Mouse (Mus musculus): ENCODE results near the gene Elane. TPM values are rescaled to one million over a fixed set of nuclear protein-coding genes. Genes with fewer than 3 reads are reported as not detected.

The Elane gene
- total RNA-seq, 2 experiments from 2014 or later: not detected

GRCm38 (mm10) chr10:79857894-79858293 lies 28.2 kb upstream of the Elane start:
- DNase-seq (ENCODE audit: low spot score): no peak

DNA sequence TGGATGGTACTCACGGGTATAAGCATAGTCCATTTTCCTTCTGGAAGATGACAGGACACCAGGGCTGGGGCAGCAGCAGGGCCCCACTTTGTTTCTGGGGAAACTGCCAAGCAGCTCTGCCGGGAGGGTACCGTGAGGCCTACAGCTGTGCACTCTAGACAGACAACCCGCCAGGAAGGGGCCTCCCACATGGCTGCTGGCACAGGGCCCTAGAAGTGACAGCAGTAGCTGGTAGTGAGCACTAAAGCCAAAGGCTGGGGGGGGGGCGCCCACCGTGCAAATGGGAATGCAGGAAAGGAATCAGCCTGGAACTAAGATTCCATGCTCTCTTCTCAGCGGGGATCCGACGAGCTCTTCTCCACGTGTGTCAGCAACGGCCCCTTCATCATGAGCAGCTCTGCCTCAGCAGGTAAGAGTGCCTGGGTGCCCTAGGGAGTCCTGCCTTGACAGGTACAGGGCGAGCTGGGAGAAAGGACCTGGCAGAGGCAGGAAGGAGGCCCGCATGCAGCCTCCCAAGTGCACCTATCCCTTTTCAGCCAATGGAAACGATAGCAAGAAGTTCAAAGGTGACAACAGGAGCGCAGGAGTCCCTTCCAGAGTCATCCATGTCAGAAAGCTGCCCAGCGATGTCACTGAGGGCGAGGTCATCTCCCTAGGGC lies 27.5 kb upstream of the Elane start:
- no peak for DNase-seq (ENCODE audit: low spot score)

DNA sequence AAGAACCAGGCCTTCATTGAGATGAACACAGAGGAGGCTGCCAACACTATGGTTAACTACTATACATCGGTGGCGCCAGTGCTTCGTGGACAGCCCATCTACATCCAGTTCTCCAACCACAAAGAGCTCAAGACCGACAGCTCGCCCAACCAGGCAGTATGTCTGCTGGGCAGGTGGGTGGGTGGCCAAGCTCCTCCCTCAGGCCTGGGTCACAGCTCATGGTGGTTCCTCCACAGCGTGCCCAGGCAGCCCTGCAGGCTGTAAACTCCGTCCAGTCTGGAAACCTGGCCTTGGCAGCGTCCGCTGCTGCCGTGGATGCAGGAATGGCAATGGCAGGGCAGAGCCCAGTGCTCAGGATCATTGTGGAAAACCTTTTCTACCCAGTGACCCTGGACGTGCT lies 26.9 kb upstream of the Elane start:
- DNase-seq (ENCODE audit: low spot score): no peak

DNA sequence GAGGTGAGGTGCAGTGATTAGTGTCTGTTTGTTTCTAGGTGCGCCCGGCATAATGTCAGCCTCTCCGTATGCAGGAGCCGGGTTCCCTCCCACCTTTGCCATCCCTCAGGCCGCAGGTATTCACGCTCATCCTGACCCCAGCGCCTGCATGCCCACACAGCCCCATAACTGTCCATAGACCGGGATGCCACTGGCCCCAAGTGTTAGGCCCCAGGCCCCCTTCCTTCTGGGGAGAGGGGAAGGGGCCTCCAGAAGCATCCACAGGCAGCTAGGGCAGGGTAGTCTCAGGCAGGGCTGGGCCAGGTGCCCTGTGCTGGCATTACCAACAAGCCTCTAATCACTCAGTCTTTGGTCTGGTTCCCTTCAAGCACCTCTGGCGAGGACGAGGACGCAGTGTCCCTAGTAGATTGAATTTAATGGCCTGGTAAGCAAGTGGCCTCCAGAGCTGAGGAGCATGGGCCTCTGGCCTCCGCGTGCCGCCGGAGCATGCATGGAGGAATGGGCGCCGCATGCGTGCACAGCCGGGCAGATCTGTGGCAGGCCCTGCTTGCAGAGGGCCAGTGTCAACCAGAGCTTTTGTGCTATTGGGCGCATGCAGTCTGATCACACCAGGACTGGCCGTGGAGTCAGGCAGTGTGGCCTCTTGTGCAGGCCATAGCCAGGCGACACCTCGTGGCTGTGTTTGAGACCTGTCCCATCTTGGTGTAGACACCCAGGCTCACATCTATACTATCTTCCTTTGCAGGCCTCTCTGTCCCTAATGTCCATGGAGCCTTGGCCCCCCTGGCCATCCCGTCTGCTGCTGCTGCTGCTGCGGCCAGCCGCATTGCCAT lies 25.8 kb upstream of the Elane start:
- DNase-seq (ENCODE audit: low spot score): no peak

DNA sequence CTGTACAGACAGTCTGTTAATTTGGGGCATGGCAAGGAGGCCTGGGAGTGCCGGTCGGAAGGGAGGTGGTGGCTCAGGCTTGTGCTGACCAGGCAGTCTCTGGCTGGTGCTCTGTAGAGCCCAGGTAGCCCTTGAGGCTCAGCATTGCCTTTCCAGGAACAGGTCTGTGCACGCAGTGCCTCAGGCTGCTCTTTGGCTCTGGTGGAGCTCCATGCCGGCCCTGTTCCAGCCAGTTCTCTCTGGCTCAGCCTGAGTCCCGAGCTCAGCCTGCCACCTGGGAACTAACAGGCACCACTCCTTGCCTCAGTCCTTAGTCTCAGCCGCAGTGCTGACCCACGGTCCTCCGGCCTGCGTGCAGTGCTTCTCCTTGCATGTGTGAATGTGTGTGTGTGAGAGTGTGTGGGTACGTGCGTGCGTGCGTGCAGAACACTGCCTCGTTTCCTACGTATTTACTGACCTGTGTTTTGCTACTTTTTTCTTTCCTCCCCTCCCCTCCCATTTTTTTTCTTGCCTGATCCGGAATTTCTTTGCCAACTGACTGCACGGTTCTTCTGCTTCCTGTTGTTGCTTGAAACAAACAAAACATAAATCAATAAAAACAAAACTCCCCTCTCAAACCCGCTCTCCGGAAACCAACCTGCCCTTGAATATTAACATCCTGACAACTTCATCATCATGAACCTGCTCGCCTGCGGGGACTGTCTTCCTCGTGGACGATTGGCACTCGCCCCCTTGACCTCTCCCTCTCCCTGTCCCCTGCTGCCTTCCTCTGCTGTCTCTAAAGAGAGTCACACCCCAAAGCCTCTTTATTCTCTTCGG lies 24.6 kb upstream of the Elane start:
- DNase-seq (ENCODE audit: low spot score): no peak

DNA sequence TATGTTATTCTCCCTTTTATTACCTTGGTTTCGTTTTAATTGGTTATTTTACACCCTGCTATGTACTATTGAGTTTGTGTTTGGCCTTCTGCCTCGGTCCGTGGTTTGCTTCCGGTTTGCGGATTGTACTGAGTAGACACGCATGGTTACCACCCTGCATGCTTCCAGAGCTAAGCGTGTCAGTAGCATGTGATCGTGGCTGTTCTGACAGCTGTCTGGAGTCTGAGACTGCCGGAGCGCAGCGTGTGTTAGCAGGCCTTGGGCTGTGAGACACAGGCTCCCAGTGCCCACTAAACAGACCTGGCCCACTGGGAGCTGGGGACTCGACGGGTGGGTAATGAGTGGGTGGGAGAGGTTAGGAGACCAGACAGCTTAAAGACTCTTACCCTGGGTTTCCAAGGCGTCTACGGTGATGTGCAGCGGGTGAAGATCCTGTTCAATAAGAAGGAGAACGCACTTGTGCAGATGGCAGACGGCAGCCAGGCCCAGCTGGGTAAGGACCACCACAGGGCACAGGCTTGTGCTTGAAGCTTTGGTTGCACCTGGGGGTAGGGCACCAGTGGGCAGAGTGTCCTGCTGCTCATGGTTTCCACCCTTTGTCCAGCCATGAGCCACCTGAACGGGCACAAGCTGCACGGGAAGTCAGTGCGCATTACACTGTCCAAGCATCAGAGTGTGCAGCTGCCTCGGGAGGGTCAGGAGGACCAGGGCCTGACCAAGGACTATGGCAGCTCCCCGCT lies 23.8 kb upstream of the Elane start:
- DNase-seq (ENCODE audit: low spot score): no peak

- DNase-seq (ENCODE audit: low spot score): no peak
These were observed 23.1 kb upstream of the Elane start for GRCm38 (mm10) chr10:79862925-79863324.

- no peak for DNase-seq (ENCODE audit: low spot score)
These were observed 21.5 kb upstream of the Elane start for GRCm38 (mm10) chr10:79864351-79865188.

DNA sequence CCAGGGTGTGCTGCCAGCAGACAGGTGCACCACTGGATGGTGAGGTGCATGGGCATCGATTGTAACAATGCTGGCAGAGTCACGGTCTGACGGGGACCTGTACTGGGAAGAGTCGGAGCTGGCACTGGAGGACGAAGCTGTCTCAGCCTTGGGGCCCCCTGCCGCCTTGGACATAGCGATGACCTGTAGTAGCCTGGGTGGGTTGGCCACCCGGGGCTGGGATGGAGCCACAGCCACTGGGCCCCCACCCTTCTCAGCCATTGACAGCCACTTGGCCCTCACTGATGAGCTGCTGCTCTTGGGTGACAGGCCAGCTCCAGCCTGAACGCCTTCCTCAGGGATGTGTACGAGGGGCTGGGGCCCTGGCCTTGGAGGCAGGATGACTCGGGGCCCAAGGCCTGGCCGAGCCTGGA lies 20.9 kb upstream of the Elane start:
- DNase-seq (ENCODE audit: low spot score): no peak

- DNase-seq (ENCODE audit: low spot score): no peak
These were observed 20.2 kb upstream of the Elane start for GRCm38 (mm10) chr10:79865801-79866295.

DNA sequence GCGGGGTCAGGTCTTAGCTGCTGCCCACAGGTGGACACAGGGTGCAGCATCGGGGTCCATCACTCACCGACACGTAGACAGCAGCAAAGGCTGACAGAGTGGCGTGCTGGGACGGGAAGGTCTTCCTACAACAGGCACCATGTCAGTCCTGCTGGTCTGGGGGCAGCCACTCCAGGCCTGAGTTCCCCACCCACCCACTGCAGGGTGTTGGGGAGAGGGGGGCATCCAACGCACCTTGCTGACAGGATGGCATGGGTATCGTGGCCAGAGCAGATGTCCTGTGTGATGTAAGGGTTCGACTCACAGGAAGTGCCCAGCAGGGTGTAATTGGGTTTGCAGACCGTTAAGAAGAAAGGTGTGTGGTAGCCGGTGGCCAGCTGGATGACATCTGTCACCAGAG lies 19.4 kb upstream of the Elane start:
- no peak for DNase-seq (ENCODE audit: low spot score)

GRCm38 (mm10) chr10:79871845-79872244 lies 14.2 kb upstream of the Elane start:
- no peak for DNase-seq (ENCODE audit: low spot score)

DNA sequence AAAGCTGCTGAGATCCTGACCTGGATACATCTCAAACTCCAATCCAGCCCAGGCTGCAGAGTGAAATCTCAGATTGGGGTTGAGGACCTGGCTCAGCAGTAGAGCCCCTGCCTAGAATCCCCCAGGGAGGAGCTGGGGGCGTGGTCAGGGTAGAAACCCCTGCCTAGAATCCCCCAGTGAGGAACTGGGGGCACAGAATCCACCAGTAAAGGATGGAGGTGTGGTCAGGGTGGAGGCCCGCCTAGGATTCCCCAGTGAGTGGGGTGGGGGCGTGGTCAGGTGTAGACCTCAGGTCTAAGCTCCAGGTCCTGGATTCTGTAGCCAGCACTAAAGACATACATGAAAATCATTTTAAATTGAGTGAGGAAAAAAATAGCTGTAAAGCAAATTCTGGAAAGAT lies 13.2 kb upstream of the Elane start:
- no peak for DNase-seq (ENCODE audit: low spot score)

GRCm38 (mm10) chr10:79873313-79873712 lies 12.7 kb upstream of the Elane start:
- no peak for DNase-seq (ENCODE audit: low spot score)

GRCm38 (mm10) chr10:79873715-79874289 lies 12.2 kb upstream of the Elane start:
- no peak for DNase-seq (ENCODE audit: low spot score)

GRCm38 (mm10) chr10:79874290-79874862 lies 11.7 kb upstream of the Elane start, which contains the start of the genes Prtn3 and Plppr3:
Gene Prtn3 (plus strand): TSS chr10:79874476.
Gene Plppr3 (minus strand): TSS chr10:79874634.
- DNase-seq (ENCODE audit: low spot score): no peak

DNA sequence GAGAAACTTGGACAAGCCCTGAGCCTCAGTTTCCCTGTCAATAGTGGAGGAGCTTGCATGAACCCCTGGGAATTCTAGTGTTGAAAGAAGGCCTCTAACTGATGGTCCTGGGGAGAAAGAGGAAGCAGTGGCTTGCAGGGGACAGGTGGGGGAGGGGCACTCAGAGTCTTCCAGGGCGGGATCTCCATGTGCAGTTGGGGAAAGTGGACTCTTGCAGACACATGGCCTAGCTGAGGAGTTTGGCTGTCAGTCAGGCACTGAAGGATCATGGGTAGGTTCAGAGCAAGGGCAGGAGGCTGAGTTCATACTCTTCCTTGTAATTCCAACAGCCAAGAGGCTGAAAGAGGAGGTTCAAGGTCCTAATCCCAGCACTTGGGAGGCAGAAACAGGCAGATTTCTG lies 8.9 kb upstream of the Elane start:
- DNase-seq (ENCODE audit: low spot score): no peak

GRCm38 (mm10) chr10:79877757-79878156 lies 8.3 kb upstream of the Elane start:
- DNase-seq (ENCODE audit: low spot score): peak; percentile 66

- no peak for DNase-seq (ENCODE audit: low spot score)
These were observed 6.5 kb upstream of the Elane start for GRCm38 (mm10) chr10:79879527-79879926.

All from gastrocnemius, adult 18-20 months (tissue).